Comparison of ENCODE assay signal across 9 mouse cellular contexts in the genomic region with DNA sequence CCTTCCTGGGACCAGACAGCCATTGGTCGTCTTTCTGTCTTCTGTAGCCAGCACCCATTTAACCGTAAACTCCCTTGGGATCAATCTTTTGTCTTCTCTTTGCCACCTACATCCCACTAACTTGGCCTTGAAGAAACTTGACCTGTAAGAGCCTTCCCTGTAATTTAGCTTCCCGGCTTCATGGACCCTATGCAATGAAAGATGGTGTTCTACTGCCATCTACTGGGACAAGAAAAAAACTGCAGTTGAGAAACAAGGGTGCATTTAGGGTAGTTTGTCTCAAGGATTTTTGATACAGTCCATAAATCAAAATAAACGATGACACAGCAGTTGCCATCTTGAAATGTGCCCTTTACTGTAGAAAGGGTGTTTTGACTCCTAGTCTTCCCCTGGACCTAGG. TPM values are rescaled to one million over a fixed set of nuclear protein-coding genes. Genes with fewer than 3 reads are reported as not detected.
DNase-seq lines count a peak whose midpoint lies in the region; ATAC-seq lines count a peak whose summit lies in the region.
"Had no signal": no experiment of that assay in that cellular context is flagged by ENCODE, and none has a peak within 500 bp of the region (broad histone marks: within the 10 kb centered on the region; RNA-seq: fewer than 3 reads in every experiment).

No protein-coding gene starts in this region.

- no peak for ATAC-seq in CD4-positive, CD25-positive, alpha-beta regulatory T cell, adult 4 months

- peak; percentile 81 for DNase-seq in CD4-positive, CD25-positive, alpha-beta regulatory T cell, adult 2 months (ENCODE audit: low read depth, low spot score)
- peak; percentile 38 to 54 for DNase-seq in left cerebral cortex, postnatal 25 days (ENCODE audit: low spot score in 2 of 2)
- no peak for DNase-seq in left cerebral cortex, adult 8-10 months (ENCODE audit: low spot score in 2 of 2)
- peak; percentile 60 for DNase-seq in c-Kit-negative CD71-positive TER-119-positive erythroid progenitor cells, embryonic 14.5 days (ENCODE audit: low read depth, low spot score)
- peak; percentile 48 for DNase-seq in lung, postnatal 25 days (ENCODE audit: low spot score)
- DNase-seq in urinary bladder, postnatal 36 days (ENCODE audit: low spot score in 2 of 2) = no peak
- DNase-seq in spleen, adult 12 weeks (ENCODE audit: low spot score) = no peak

- intact Hi-C loops in left cerebral cortex, postnatal 25 days (cut with DNase I) = loop anchor here (2.0 to 5.0 kb wide), 5 partner anchors 41 to 541 kb away; partner anchors contain the start of gene Adar

RNA-seq across cellular contexts. Expression of gene She, which starts 27.0 kb away (rescaled TPM):
- 10 to 100 TPM in 1 of 2 experiments, 1 to 10 TPM in 1; 8.9 to 12.5 TPM for polyA plus RNA-seq in CD4-positive, CD25-positive, alpha-beta regulatory T cell, adult 4 months (2017; shearing (Covaris generic))
- 1 to 10 TPM; 3.1 to 3.4 TPM for total RNA-seq in left cerebral cortex, postnatal 25 days (2021)
- total RNA-seq in left cerebral cortex, adult 8-10 months (2022) = 1 to 10 TPM; 2.7 to 3.7 (median 3.4) TPM
- polyA plus RNA-seq: C2C12 had no signal

RNA-seq across cellular contexts. Expression of gene Il6ra, which starts 54.9 kb away (rescaled TPM):
- polyA plus RNA-seq in CD4-positive, CD25-positive, alpha-beta regulatory T cell, adult 4 months (2017; shearing (Covaris generic)) = 10 to 100 TPM; 18.3 to 20.4 TPM
- 1 to 10 TPM; 4.7 to 5.0 TPM for total RNA-seq in left cerebral cortex, postnatal 25 days (2021)
- 1 to 10 TPM; 3.8 to 6.6 (median 5.3) TPM for total RNA-seq in left cerebral cortex, adult 8-10 months (2022)

Comparison
In these comparisons a context has a peak if more than half of its experiments do, and no peak if none do; other contexts are left out.
1. DNase-seq: peak in CD4-positive, CD25-positive, alpha-beta regulatory T cell, adult 2 months (single experiment), left cerebral cortex, postnatal 25 days (2 of 2), c-Kit-negative CD71-positive TER-119-positive erythroid progenitor cells, embryonic 14.5 days (single experiment) and lung, postnatal 25 days (single experiment); none in left cerebral cortex, adult 8-10 months (0 of 2), urinary bladder, postnatal 36 days (0 of 2) and spleen, adult 12 weeks (single experiment).